Mouse (Mus musculus): ENCODE measurements around the gene Arl16. TPM values are rescaled to one million over a fixed set of nuclear protein-coding genes. Genes with fewer than 3 reads are reported as not detected.

Arl16 gene
- polyA plus RNA-seq, 1 experiment from 2014 or later = 56.1 TPM

GRCm38 (mm10) chr11:120417852-120418251, 49.6 kb downstream of the Arl16 start:
- H3K27ac ChIP-seq = no peak overlapping the region
- ATAC-seq (ENCODE audit: low FRiP score) (no peak), DNase-seq (ENCODE audit: low spot score) (no peak)
- H3K27me3 ChIP-seq (ENCODE audit: control insufficient read depth, insufficient read depth, low read length) = no peaks in the 10 kb centered on the region
- H3K9ac ChIP-seq = no peak overlapping the region
- 92% methylated on average over 7 of the region's 7 CpGs for WGBS
- no peaks in the 10 kb centered on the region for H3K9me3 ChIP-seq (ENCODE audit: control insufficient read depth, low read length)
- H3K4me3 ChIP-seq (replicated peaks; ENCODE audit: low read length) = no peak overlapping the region
- peaks cover 94% of the 10 kb centered on the region for H3K36me3 ChIP-seq (replicated peaks; ENCODE audit: control insufficient read depth, insufficient read depth)
- no peak overlapping the region for H3K4me2 ChIP-seq (replicated peaks)
- no peaks in the 10 kb centered on the region for H3K4me1 ChIP-seq (replicated peaks; ENCODE audit: control insufficient read depth, insufficient read depth, low read length)

Other genes starting within 250 kb of the Arl16 start
- gene Bahcc1, start 234.7 kb downstream of the Arl16 start, polyA plus RNA-seq (2014; fragmentation: Nextera tagmentation; extraction: Ambion mirVana) = 15.9 and 16.3 TPM in 2 replicates
- 4,053 and 4,080 TPM in 2 replicates for gene Actg1, start 119.1 kb downstream of the Arl16 start, polyA plus RNA-seq (2014; fragmentation: Nextera tagmentation; extraction: Ambion mirVana)
- 1.6 and 2.2 TPM in 2 replicates for gene Fscn2, start 106.1 kb downstream of the Arl16 start, polyA plus RNA-seq (2014; fragmentation: Nextera tagmentation; extraction: Ambion mirVana)
- gene Faap100, start 88.8 kb downstream of the Arl16 start, polyA plus RNA-seq (2014; fragmentation: Nextera tagmentation; extraction: Ambion mirVana) = 85.6 and 90.1 TPM in 2 replicates
- 37.4 and 39.3 TPM in 2 replicates for gene Nploc4, start 29.9 kb downstream of the Arl16 start, polyA plus RNA-seq (2014; fragmentation: Nextera tagmentation; extraction: Ambion mirVana)
- not detected in 2 replicates for gene Tspan10, start 25.0 kb downstream of the Arl16 start, polyA plus RNA-seq (2014; fragmentation: Nextera tagmentation; extraction: Ambion mirVana)
- 0.40 TPM in 2 replicates for gene Pde6g, start 14.1 kb downstream of the Arl16 start, polyA plus RNA-seq (2014; fragmentation: Nextera tagmentation; extraction: Ambion mirVana)
- 11.4 and 12.4 TPM in 2 replicates for gene Oxld1, start 9.5 kb downstream of the Arl16 start, polyA plus RNA-seq (2014; fragmentation: Nextera tagmentation; extraction: Ambion mirVana)
- 19.9 and 20.8 TPM in 2 replicates for gene Ccdc137, start 9.5 kb downstream of the Arl16 start, polyA plus RNA-seq (2014; fragmentation: Nextera tagmentation; extraction: Ambion mirVana)
- gene Mrpl12, start 17.0 kb upstream of the Arl16 start, polyA plus RNA-seq (2014; fragmentation: Nextera tagmentation; extraction: Ambion mirVana) = 131 and 132 TPM in 2 replicates
- 28.5 and 29.8 TPM in 2 replicates for gene Slc25a10, start 24.2 kb upstream of the Arl16 start, polyA plus RNA-seq (2014; fragmentation: Nextera tagmentation; extraction: Ambion mirVana)
- gene Gcgr, start 63.1 kb upstream of the Arl16 start, polyA plus RNA-seq (2014; fragmentation: Nextera tagmentation; extraction: Ambion mirVana) = 0.27 and 0.32 TPM in 2 replicates
- 248 and 261 TPM in 2 replicates for gene Mcrip1, start 82.1 kb upstream of the Arl16 start, polyA plus RNA-seq (2014; fragmentation: Nextera tagmentation; extraction: Ambion mirVana)
- 0.29 TPM in 1 of 2 replicates, not detected in the other for gene Ppp1r27, start 83.5 kb upstream of the Arl16 start, polyA plus RNA-seq (2014; fragmentation: Nextera tagmentation; extraction: Ambion mirVana)
- 295 and 326 TPM in 2 replicates for gene P4hb, start 105.6 kb upstream of the Arl16 start, polyA plus RNA-seq (2014; fragmentation: Nextera tagmentation; extraction: Ambion mirVana)
- 435 and 490 TPM in 2 replicates for gene Arhgdia, start 114.0 kb upstream of the Arl16 start, polyA plus RNA-seq (2014; fragmentation: Nextera tagmentation; extraction: Ambion mirVana)
- gene Alyref, start 130.8 kb upstream of the Arl16 start, polyA plus RNA-seq (2014; fragmentation: Nextera tagmentation; extraction: Ambion mirVana) = 237 and 252 TPM in 2 replicates
- gene Anapc11, start 130.8 kb upstream of the Arl16 start, polyA plus RNA-seq (2014; fragmentation: Nextera tagmentation; extraction: Ambion mirVana) = 227 and 229 TPM in 2 replicates
- gene Npb, start 140.9 kb upstream of the Arl16 start, polyA plus RNA-seq (2014; fragmentation: Nextera tagmentation; extraction: Ambion mirVana) = 0.83 and 1.5 TPM in 2 replicates
- 173 and 181 TPM in 2 replicates for gene Pcyt2, start 150.3 kb upstream of the Arl16 start, polyA plus RNA-seq (2014; fragmentation: Nextera tagmentation; extraction: Ambion mirVana)
- 35.5 and 37.0 TPM in 2 replicates for gene Sirt7, start 157.6 kb upstream of the Arl16 start, polyA plus RNA-seq (2014; fragmentation: Nextera tagmentation; extraction: Ambion mirVana)
- gene Mafg, start 166.0 kb upstream of the Arl16 start, polyA plus RNA-seq (2014; fragmentation: Nextera tagmentation; extraction: Ambion mirVana) = 35.4 and 37.8 TPM in 2 replicates
- 16.8 and 17.9 TPM in 2 replicates for gene Pycr1, start 176.2 kb upstream of the Arl16 start, polyA plus RNA-seq (2014; fragmentation: Nextera tagmentation; extraction: Ambion mirVana)
- 1.1 and 1.4 TPM in 2 replicates for gene Myadml2, start 180.6 kb upstream of the Arl16 start, polyA plus RNA-seq (2014; fragmentation: Nextera tagmentation; extraction: Ambion mirVana)
- gene Notum, start 193.6 kb upstream of the Arl16 start, polyA plus RNA-seq (2014; fragmentation: Nextera tagmentation; extraction: Ambion mirVana) = 2.2 and 3.5 TPM in 2 replicates
- gene Aspscr1, start 205.4 kb upstream of the Arl16 start, polyA plus RNA-seq (2014; fragmentation: Nextera tagmentation; extraction: Ambion mirVana) = 123 and 136 TPM in 2 replicates
- 95.7 and 106 TPM in 2 replicates for gene Cenpx, start 246.1 kb upstream of the Arl16 start, polyA plus RNA-seq (2014; fragmentation: Nextera tagmentation; extraction: Ambion mirVana)
- gene Lrrc45, start 246.3 kb upstream of the Arl16 start, polyA plus RNA-seq (2014; fragmentation: Nextera tagmentation; extraction: Ambion mirVana) = 52.7 and 56.5 TPM in 2 replicates

Data from hindbrain, embryonic 14.5 days (tissue).